Mouse (Mus musculus) kidney, postnatal 0 days (tissue): Measurements from ENCODE around the gene Fzd10. TPM values are rescaled to one million over a fixed set of nuclear protein-coding genes. Genes with fewer than 3 reads are reported as not detected.
A peak's percentile ranks its signal among the peaks of the same experiment; 100 is the strongest.

Experiments used
- ATAC-seq: fragments of 200-750 bp; cut with Nextera tagmentation; replicated peaks from 2 replicates; pipeline ENCODE4 v1.8.0; 2017; ENCODE audit warnings: low read depth, moderate number of reproducible peaks, moderate TSS enrichment, moderate library complexity; ENCODE audit not compliant: low FRiP score
- DNase-seq: peaks from one replicate; pipeline ENCODE4 v3.0.0-alpha.2; 2016; ENCODE audit warnings: low spot score
- H3K27ac ChIP-seq: fragments of 300-500 bp; sonication (generic); 2 replicates; pipeline ENCODE4 v1.5.1; 2014; ENCODE audit warnings: mild to moderate bottlenecking
- H3K27me3 ChIP-seq: fragments of 300-500 bp; sonication (generic); 2 replicates; pipeline ENCODE4 v1.6.1; 2014; ENCODE audit warnings: low read length, mixed read lengths; ENCODE audit not compliant: insufficient read depth
- H3K36me3 ChIP-seq: fragments of 300-500 bp; sonication (generic); 2 replicates; pipeline ENCODE4 v1.6.1; 2014; ENCODE audit warnings: low read length, mixed read lengths; ENCODE audit not compliant: insufficient read depth
- H3K4me1 ChIP-seq: fragments of 300-500 bp; sonication (generic); replicated peaks from 2 replicates; pipeline ENCODE4 v1.6.1; 2014; ENCODE audit warnings: antibody characterized with exemption, low read length, mixed read lengths; ENCODE audit not compliant: insufficient read depth
- H3K4me2 ChIP-seq: fragments of 300-500 bp; sonication (generic); 2 replicates; pipeline ENCODE4 v1.6.1; 2014; ENCODE audit warnings: mild to moderate bottlenecking, low read length, moderate library complexity, mixed read lengths
- H3K4me3 ChIP-seq: fragments of 300-500 bp; sonication (generic); replicated peaks from 2 replicates; pipeline ENCODE4 v1.5.1; 2014; ENCODE audit warnings: low read depth, low read length
- H3K9ac ChIP-seq: fragments of 300-500 bp; sonication (generic); 2 replicates; pipeline ENCODE4 v1.6.1; 2014; ENCODE audit warnings: low read depth, low read length
- H3K9me3 ChIP-seq: fragments of 300-500 bp; sonication (generic); replicated peaks from 2 replicates; pipeline ENCODE4 v1.6.1; 2016; ENCODE audit warnings: low read length, inconsistent platforms, mixed read lengths
- CTCF ChIP-seq: IDR thresholded peaks from 2 replicates; pipeline ENCODE4 v1.5.1; 2016; ENCODE audit warnings: antibody characterized with exemption, low read depth, mild to moderate bottlenecking, moderate library complexity
- WGBS: fragments of 180-500 bp; shearing (Covaris S2); extraction: QIAGEN DNeasy Blood & Tissue Kit; methylation state at CpG from one replicate; pipeline ENCODE4 v1.1.7; 2014; 5-methylcytosine and 5-hydroxymethylcytosine counted together
- polyA plus RNA-seq: library from polyadenylated mRNA; unstranded; fragments of >200 nt; fragmentation: Nextera tagmentation; extraction: Ambion mirVana; gene quantifications from 2 replicates; pipeline ENCODE4 v1.2.1, GENCODE M21; 2015

Gene Fzd10
- polyA plus RNA-seq, 1 experiment from 2014 or later, result 4.5 TPM

DNA sequence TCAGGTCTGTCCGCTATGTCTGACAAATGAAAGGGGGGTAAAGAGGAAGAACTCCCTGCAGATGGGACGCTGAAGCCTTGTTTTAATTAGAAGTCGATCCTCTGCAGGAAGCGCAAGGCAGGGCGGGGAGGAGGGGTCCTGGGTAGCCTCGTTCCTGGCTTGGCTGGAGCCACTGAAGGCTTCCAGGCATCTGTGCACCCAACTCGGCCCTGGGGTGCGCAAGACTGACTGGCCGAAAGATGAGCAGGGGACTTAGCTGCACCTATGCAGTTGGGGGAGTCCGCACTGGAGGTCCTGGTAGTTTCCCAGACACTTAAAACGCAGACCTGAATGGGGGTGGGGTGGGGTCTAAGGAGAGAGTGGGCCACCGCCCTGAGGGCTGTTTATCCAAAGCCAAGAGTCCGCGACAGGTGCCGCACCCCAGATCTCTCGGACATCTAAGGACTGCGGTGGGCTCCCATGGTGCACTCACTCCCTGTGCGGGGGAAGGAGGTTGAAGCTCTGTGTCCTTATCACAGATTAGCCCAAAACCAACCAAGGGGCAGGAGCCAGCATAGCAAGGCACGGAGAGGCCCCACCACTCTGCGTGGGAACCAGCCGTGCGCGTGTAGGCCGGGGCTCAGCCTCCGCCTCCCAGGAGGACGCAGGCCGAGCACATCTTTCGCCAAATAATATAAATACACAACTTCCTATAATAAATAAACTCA lies 1.1 kb upstream of the Fzd10 start:
- Histone ChIP-seq H3K4me2 (peak overlapping the region; percentile 97), H3K4me1 (peaks cover 15% of the 10 kb centered on the region; the same call in 1 of the 2 replicates), H3K9ac (peak overlapping the region; percentile 61; the same call in 1 of the 2 replicates), H3K27ac (no peak overlapping the region), H3K9me3 (no peaks in the 10 kb centered on the region), H3K27me3 (peaks cover 52% of the 10 kb centered on the region), H3K4me3 (peak overlapping the region; percentile 67), H3K36me3 (no peaks in the 10 kb centered on the region)
- WGBS, result under 1% methylated on average over 28 of the region's 28 CpGs
- DNase-seq (no peak), ATAC-seq (no peak)
- no peak for TF ChIP-seq CTCF

DNA sequence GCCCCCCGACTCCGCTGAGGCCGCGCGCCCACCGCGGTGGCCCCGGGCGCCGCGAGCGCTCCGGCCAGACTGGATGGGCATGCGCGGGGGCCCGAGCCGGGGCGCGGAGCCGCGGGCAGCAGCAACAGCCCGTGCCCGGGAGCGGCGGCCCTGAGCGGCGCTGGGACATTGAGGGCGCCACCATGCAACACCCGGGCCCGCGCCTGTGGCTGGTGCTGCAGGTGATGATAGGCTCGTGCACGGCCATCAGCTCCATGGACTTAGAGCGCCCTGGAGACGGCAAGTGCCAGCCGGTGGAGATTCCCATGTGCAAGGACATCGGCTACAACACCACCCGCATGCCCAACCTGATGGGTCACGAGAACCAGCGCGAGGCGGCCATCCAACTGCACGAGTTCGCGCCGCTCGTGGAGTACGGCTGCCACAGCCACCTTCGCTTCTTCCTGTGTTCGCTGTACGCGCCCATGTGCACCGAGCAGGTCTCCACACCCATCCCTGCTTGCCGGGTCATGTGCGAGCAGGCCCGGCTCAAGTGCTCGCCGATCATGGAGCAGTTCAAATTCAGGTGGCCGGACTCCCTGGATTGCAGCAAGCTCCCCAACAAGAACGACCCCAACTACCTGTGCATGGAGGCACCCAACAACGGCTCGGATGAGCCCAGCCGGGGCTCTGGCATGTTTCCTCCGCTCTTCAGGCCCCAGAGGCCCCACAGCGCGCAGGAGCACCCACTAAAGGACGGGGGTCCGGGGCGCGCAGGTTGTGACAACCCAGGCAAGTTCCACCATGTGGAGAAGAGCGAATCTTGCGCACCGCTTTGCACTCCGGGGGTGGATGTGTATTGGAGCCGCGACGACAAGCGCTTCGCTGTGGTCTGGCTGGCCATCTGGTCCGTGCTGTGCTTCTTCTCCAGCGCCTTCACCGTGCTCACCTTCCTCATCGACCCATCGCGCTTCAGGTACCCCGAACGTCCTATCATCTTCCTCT lies 684 bp downstream of the Fzd10 start:
- H3K4me3 ChIP-seq, result peak overlapping the region; percentile 67
- under 1% methylated on average over 77 of the region's 87 CpGs for WGBS
- H3K27me3 ChIP-seq, result peaks cover 53% of the 10 kb centered on the region
- ATAC-seq, result peak; percentile 44
- no peaks in the 10 kb centered on the region for H3K9me3 ChIP-seq
- H3K4me2 ChIP-seq, result peak overlapping the region; percentile 97
- no peak overlapping the region for H3K27ac ChIP-seq
- DNase-seq, result no peak
- H3K9ac ChIP-seq, result peak overlapping the region; percentile 61
- H3K4me1 ChIP-seq, result peaks cover 15% of the 10 kb centered on the region; the same call in 1 of the 2 replicates
- no peaks in the 10 kb centered on the region for H3K36me3 ChIP-seq
- no peak for TF ChIP-seq CTCF

- H3K4me3 ChIP-seq, result no peak overlapping the region
- no peak overlapping the region for H3K27ac ChIP-seq
- H3K36me3 ChIP-seq, result no peaks in the 10 kb centered on the region
- TF ChIP-seq CTCF, result no peak
- DNase-seq (no peak), ATAC-seq (no peak)
- H3K4me2 ChIP-seq, result no peak overlapping the region
- H3K9ac ChIP-seq, result no peak overlapping the region
- 93% methylated on average over 1 of the region's 1 CpGs for WGBS
- H3K9me3 ChIP-seq, result no peaks in the 10 kb centered on the region
- peaks cover 8% of the 10 kb centered on the region; the same call in 1 of the 2 replicates for H3K4me1 ChIP-seq
- peaks cover 41% of the 10 kb centered on the region for H3K27me3 ChIP-seq
These were observed 3.0 kb downstream of the Fzd10 start for GRCm38 (mm10) chr5:128603693-128604092.

- Histone ChIP-seq H3K4me1 (no peaks in the 10 kb centered on the region), H3K9ac (no peak overlapping the region), H3K27ac (no peak overlapping the region), H3K4me3 (no peak overlapping the region), H3K4me2 (no peak overlapping the region), H3K36me3 (no peaks in the 10 kb centered on the region), H3K9me3 (no peaks in the 10 kb centered on the region), H3K27me3 (peaks cover 16% of the 10 kb centered on the region)
- 9% methylated on average over 14 of the region's 14 CpGs for WGBS
- DNase-seq, result no peak
- ATAC-seq, result no peak
- TF ChIP-seq CTCF, result no peak
These were observed 6.0 kb downstream of the Fzd10 start for GRCm38 (mm10) chr5:128606596-128606995.

GRCm38 (mm10) chr5:128609091-128609490 lies 8.4 kb downstream of the Fzd10 start:
- no peaks in the 10 kb centered on the region for H3K36me3 ChIP-seq
- ATAC-seq (no peak), DNase-seq (no peak)
- no peak overlapping the region for H3K4me2 ChIP-seq
- WGBS, result 87% methylated on average over 7 of the region's 7 CpGs
- no peak overlapping the region for H3K4me3 ChIP-seq
- no peak overlapping the region for H3K27ac ChIP-seq
- peaks cover 5% of the 10 kb centered on the region; the same call in 1 of the 2 replicates for H3K27me3 ChIP-seq
- TF ChIP-seq CTCF, result no peak
- H3K9ac ChIP-seq, result no peak overlapping the region
- H3K9me3 ChIP-seq, result no peaks in the 10 kb centered on the region
- no peaks in the 10 kb centered on the region for H3K4me1 ChIP-seq

GRCm38 (mm10) chr5:128617621-128618020 lies 17.0 kb downstream of the Fzd10 start:
- Histone ChIP-seq H3K9ac (no peak overlapping the region), H3K27ac (no peak overlapping the region), H3K4me2 (peak overlapping the region; percentile 38), H3K27me3 (no peaks in the 10 kb centered on the region), H3K9me3 (no peaks in the 10 kb centered on the region), H3K4me1 (no peaks in the 10 kb centered on the region), H3K4me3 (no peak overlapping the region), H3K36me3 (no peaks in the 10 kb centered on the region)
- 1% methylated on average over 9 of the region's 9 CpGs for WGBS
- DNase-seq (no peak), ATAC-seq (no peak)
- no peak for TF ChIP-seq CTCF
